Mouse (Mus musculus) lung, postnatal 0 days (tissue): ENCODE data around the gene Atp5h.

Experiments
- CTCF ChIP-seq: IDR thresholded peaks from 2 replicates; pipeline ENCODE4 v1.5.1; 2016; ENCODE audit warnings: antibody characterized with exemption, mild to moderate bottlenecking
- EP300 ChIP-seq: IDR thresholded peaks from 2 replicates; pipeline ENCODE4 v1.6.1; 2016; ENCODE audit warnings: antibody characterized with exemption, mild to moderate bottlenecking, control low read depth

- TF ChIP-seq CTCF (no peak), EP300 (no peak)
Measured at GRCm38 (mm10) chr11:115461846-115462242, 42.1 kb upstream of the Atp5h start.
